Mouse (Mus musculus) CH12.LX (cell line): ENCODE results near the gene Abcd4.

ENCODE experiments used
- BHLHE40 ChIP-seq: IDR thresholded peaks from 2 replicates; pipeline ENCODE4 v1.6.1; 2011; ENCODE audit warnings: mild to moderate bottlenecking, low read depth, low read length, improper control_type of control experiment
- CTCF ChIP-seq, 2 experiments: IDR thresholded peaks in 1 of 2; conservative IDR thresholded peaks in 1 of 2; 2 replicates each; pipeline ENCODE4 v1.5.1; 2011 to 2012; ENCODE audit warnings: low read depth in 2 of 2, low read length in 2 of 2, improper control_type of control experiment in 1 of 2, inconsistent platforms in 1 of 2, mild to moderate bottlenecking in 1 of 2, moderate library complexity in 1 of 2
- E2F4 ChIP-seq: IDR thresholded peaks from 2 replicates; pipeline ENCODE4 v1.6.1; 2011; ENCODE audit warnings: low read depth, low read length, improper control_type of control experiment; ENCODE audit not compliant: insufficient replicate concordance
- EP300 ChIP-seq: IDR thresholded peaks from 2 replicates; pipeline ENCODE4 v1.6.1; 2011; ENCODE audit warnings: low read length, improper control_type of control experiment
- HCFC1 ChIP-seq: IDR thresholded peaks from 2 replicates; pipeline ENCODE4 v1.6.1; 2012; ENCODE audit warnings: low read depth, mild to moderate bottlenecking, inconsistent platforms, low read length, improper control_type of control experiment
- KAT2A ChIP-seq: IDR thresholded peaks from 2 replicates; pipeline ENCODE4 v1.6.1; 2012; ENCODE audit warnings: low read length, improper control_type of control experiment, inconsistent platforms; ENCODE audit not compliant: insufficient replicate concordance
- MAX ChIP-seq: IDR thresholded peaks from 2 replicates; pipeline ENCODE4 v1.6.1; 2011; ENCODE audit warnings: low read length, improper control_type of control experiment
- SMC3 ChIP-seq: IDR thresholded peaks from 2 replicates; pipeline ENCODE4 v1.6.1; 2011; ENCODE audit warnings: low read depth, low read length, improper control_type of control experiment
- USF1 ChIP-seq: IDR thresholded peaks from 2 replicates; pipeline ENCODE4 v1.6.1; 2014; ENCODE audit warnings: low read depth, mild to moderate bottlenecking, inconsistent platforms, low read length, improper control_type of control experiment

- TF ChIP-seq E2F4, result no peak
- no peak for TF ChIP-seq HCFC1
- no peak for TF ChIP-seq MAX
- no peak for TF ChIP-seq EP300
- no peak for TF ChIP-seq CTCF (conservative IDR thresholded peaks at IDR 0.05 in 1 of 2, IDR thresholded peaks at IDR 0.05 in 1 of 2; ENCODE audit: low read depth in 2 of 2, low read length in 2 of 2)
- TF ChIP-seq USF1, result no peak
- no peak for TF ChIP-seq BHLHE40
- TF ChIP-seq KAT2A, result no peak
- no peak for TF ChIP-seq SMC3
Measured at GRCm38 (mm10) chr12:84640253-84640652, 23.0 kb upstream of the Abcd4 start.
